Mouse (Mus musculus) activated CD4-positive, CD25-positive, alpha-beta regulatory T cell (primary cell): Measurements from ENCODE around the gene Pradc1. TPM values are rescaled to one million over a fixed set of nuclear protein-coding genes. Genes with fewer than 3 reads are reported as not detected.

ENCODE experiments used
- polyA plus RNA-seq, 2 experiments: library from polyadenylated mRNA; unstranded; fragments of 100-300 nt; shearing (Covaris generic); gene quantifications; one replicate each; pipeline ENCODE4 v1.2.1; 2017

Gene Pradc1
- polyA plus RNA-seq = 10 to 100 TPM; 26.3 to 27.6 TPM

DNA sequence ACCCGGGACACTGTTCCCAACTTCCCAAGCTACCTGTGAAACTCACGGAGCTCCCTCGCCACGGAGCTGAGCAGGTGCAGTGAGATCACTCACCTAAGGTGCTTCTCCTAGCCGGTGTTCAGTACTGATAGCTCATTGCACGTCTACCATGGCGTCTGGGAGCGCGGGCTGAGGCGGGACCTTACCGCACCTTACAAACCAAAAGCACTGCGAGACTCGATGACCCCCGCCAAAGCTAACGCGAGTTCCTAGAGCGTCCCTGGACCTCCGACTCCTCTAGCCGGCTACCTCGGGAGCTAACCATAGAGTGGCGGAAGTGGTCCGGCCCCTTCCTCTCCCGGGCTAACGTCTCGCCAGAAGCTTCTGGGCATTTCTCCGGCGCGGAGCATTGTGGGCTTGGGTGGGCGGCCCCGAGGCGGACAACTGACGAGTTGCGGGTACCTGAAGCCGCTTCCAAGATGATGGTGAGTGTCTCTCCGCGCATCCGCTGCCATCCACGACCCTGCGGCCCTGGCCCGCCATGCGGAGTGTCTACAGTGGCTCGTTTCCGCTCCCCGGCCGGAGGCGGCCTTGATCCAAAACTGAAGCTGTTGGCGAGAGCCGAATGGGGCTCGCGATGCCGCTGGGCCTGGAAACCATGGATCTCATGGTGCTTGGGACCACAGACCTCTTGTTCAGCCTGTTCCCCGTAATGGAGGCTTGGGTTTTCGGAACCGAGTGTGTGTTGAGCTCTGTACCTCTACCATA, at the start of gene Pradc1:
Gene Pradc1 (minus strand): TSS at position 307 of the 747 bp plus-strand sequence.

GRCm38 (mm10) chr6:85450697-85451663, 790 bp downstream of the Pradc1 start, which contains the start of gene Cct7:
Cct7 (plus strand) TSS chr6:85451514.

GRCm38 (mm10) chr6:85431842-85432431, 19.8 kb downstream of the Pradc1 start, which contains the start of gene Smyd5:
Smyd5 (plus strand) TSS chr6:85431989.

GRCm38 (mm10) chr6:85423836-85424379, 27.9 kb downstream of the Pradc1 start, which contains the start of gene Noto:
Noto (plus strand) TSS chr6:85423886.

Other genes starting within 250 kb of the Pradc1 start
- gene Sfxn5, start 118.5 kb downstream of the Pradc1 start, polyA plus RNA-seq = 1 to 10 TPM in 1 of 2 experiments, under 1 TPM in 1; 0.55 to 1.6 TPM
- under 1 TPM; 0.24 to 0.52 TPM for gene Rab11fip5, start 77.3 kb downstream of the Pradc1 start, polyA plus RNA-seq
- gene Noto, start 28.1 kb downstream of the Pradc1 start, polyA plus RNA-seq = under 1 TPM in 1 of 2 experiments, not detected in 1; 0.17 TPM
- 10 to 100 TPM; 30.2 to 34.5 TPM for gene Smyd5, start 20.0 kb downstream of the Pradc1 start, polyA plus RNA-seq
- 100 to 1,000 TPM; 255 to 288 TPM for gene Cct7, start 456 bp downstream of the Pradc1 start, polyA plus RNA-seq
- gene Fbxo41, start 51.0 kb upstream of the Pradc1 start, polyA plus RNA-seq = under 1 TPM; 0.12 to 0.21 TPM
- gene Egr4, start 61.6 kb upstream of the Pradc1 start, polyA plus RNA-seq = under 1 TPM in 1 of 2 experiments, not detected in 1; 0.14 TPM
- gene Alms1, start 135.6 kb upstream of the Pradc1 start, polyA plus RNA-seq = 1 to 10 TPM; 1.9 to 3.9 TPM